Mouse (Mus musculus): ENCODE results near the gene Armc9. TPM values are rescaled to one million over a fixed set of nuclear protein-coding genes. Genes with fewer than 3 reads are reported as not detected.
A peak's percentile ranks its signal among the peaks of the same experiment; 100 is the strongest.

Gene Armc9
- total and polyA plus RNA-seq, 3 experiments = 7.2 to 12.0 TPM; not detected in 1

GRCm38 (mm10) chr1:86160479-86160878 lies 5.9 kb downstream of the Armc9 start:
- Histone ChIP-seq H3K9ac (ENCODE audit: control insufficient read depth, low read depth, low read length, poor library complexity, severe bottlenecking) (no peak overlapping the region), H3K4me3 (ENCODE audit: control insufficient read depth in 1 of 2, insufficient read depth in 1 of 2, low read depth in 2 of 2, low read length in 2 of 2) (no peak overlapping the region), H3K9me3 (replicated peaks; ENCODE audit: insufficient read depth, low read length) (no peaks in the 10 kb centered on the region), H3K36me3 (ENCODE audit: control insufficient read depth in 1 of 2, insufficient read depth in 2 of 2, low read length in 2 of 2) (peaks cover 7 to 9% of the 10 kb centered on the region in 2 experiments; a peak in 3 of 4 replicates), H3K4me1 (ENCODE audit: control insufficient read depth in 1 of 2, insufficient read depth in 2 of 2, low read length in 2 of 2) (peaks cover 12 to 13% of the 10 kb centered on the region in 2 experiments), H3K79me2 (ENCODE audit: control insufficient read depth, insufficient read depth, low read length, poor library complexity) (no peaks in the 10 kb centered on the region), H3K27ac (ENCODE audit: control insufficient read depth, low read depth, low read length) (peak overlapping the region; percentile 69), H3K27me3 (ENCODE audit: control insufficient read depth in 1 of 2, insufficient read depth in 2 of 2, low read length in 2 of 2) (no peaks in the 10 kb centered on the region)
- no peak for DNase-seq (ENCODE audit: low read depth, low spot score)
- TF ChIP-seq MXI1 (IDR thresholded peaks at IDR 0.05; ENCODE audit: low read depth, low read length) (no peak), MAZ (IDR thresholded peaks at IDR 0.05; ENCODE audit: low read depth, low read length) (no peak), USF2 (IDR thresholded peaks at IDR 0.05; ENCODE audit: borderline replicate concordance in 1 of 2, insufficient read depth in 1 of 2, low read depth in 1 of 2, low read length in 2 of 2) (no peak), CHD2 (IDR thresholded peaks at IDR 0.05; ENCODE audit: low read length) (no peak), TCF12 (IDR thresholded peaks at IDR 0.05; ENCODE audit: low read depth, low read length) (peak; percentile 44; the same call in 1 of the 2 replicates)

GRCm38 (mm10) chr1:86161061-86161460 lies 6.5 kb downstream of the Armc9 start:
- no peak overlapping the region for H3K9ac ChIP-seq (ENCODE audit: control insufficient read depth, low read depth, low read length, poor library complexity, severe bottlenecking)
- H3K79me2 ChIP-seq (ENCODE audit: control insufficient read depth, insufficient read depth, low read length, poor library complexity) = no peaks in the 10 kb centered on the region
- TF ChIP-seq EP300 (IDR thresholded peaks at IDR 0.05; ENCODE audit: low read depth in 1 of 2, low read length in 2 of 2) (peak; percentile 60 to 83), GATA1 (IDR thresholded peaks at IDR 0.05; ENCODE audit: low read depth, low read length) (peak; percentile 62), ZC3H11A (IDR thresholded peaks at IDR 0.05; ENCODE audit: low read depth, low read length) (no peak), BHLHE40 (IDR thresholded peaks at IDR 0.05; ENCODE audit: borderline replicate concordance, low read depth, low read length) (no peak), TCF12 (IDR thresholded peaks at IDR 0.05; ENCODE audit: low read depth, low read length) (peak; percentile 90; the same call in 1 of the 2 replicates), ETS1 (IDR thresholded peaks at IDR 0.05; ENCODE audit: low read depth, low read length) (peak; percentile 55; the same call in 1 of the 2 replicates), MXI1 (IDR thresholded peaks at IDR 0.05; ENCODE audit: low read depth, low read length) (peak; percentile 43; the same call in 1 of the 2 replicates), RCOR1 (IDR thresholded peaks at IDR 0.05; ENCODE audit: low read depth, low read length) (peak; percentile 67), MEF2A (IDR thresholded peaks at IDR 0.05; ENCODE audit: extremely low read depth, insufficient replicate concordance, low read depth, low read length, poor library complexity, severe bottlenecking) (peak; percentile 42; the same call in 1 of the 2 replicates), SIN3A (IDR thresholded peaks at IDR 0.05; ENCODE audit: low read length) (no peak), MYB (IDR thresholded peaks at IDR 0.05; ENCODE audit: low read depth, low read length) (0 out of 2 replicates have a peak, but pooled peaks have one; percentile 35)
- peak overlapping the region; percentile 48; the same call in 1 of the 2 replicates for H3K27ac ChIP-seq (ENCODE audit: control insufficient read depth, low read depth, low read length)
- no peaks in the 10 kb centered on the region for H3K27me3 ChIP-seq (ENCODE audit: control insufficient read depth in 1 of 2, insufficient read depth in 2 of 2, low read length in 2 of 2)
- H3K36me3 ChIP-seq (ENCODE audit: control insufficient read depth in 1 of 2, insufficient read depth in 2 of 2, low read length in 2 of 2) = peaks cover 7 to 9% of the 10 kb centered on the region in 2 experiments; a peak in 3 of 4 replicates
- no peaks in the 10 kb centered on the region for H3K9me3 ChIP-seq (replicated peaks; ENCODE audit: insufficient read depth, low read length)
- no peak overlapping the region for H3K4me3 ChIP-seq (ENCODE audit: control insufficient read depth in 1 of 2, insufficient read depth in 1 of 2, low read depth in 2 of 2, low read length in 2 of 2)
- peak; percentile 52 for DNase-seq (ENCODE audit: low read depth, low spot score)
- H3K4me1 ChIP-seq (ENCODE audit: control insufficient read depth in 1 of 2, insufficient read depth in 2 of 2, low read length in 2 of 2) = peaks cover 9 to 13% of the 10 kb centered on the region in 2 experiments; a peak in 3 of 4 replicates
